Mouse (Mus musculus) retina, embryonic 14.5 days (tissue): ENCODE measurements around the gene Vmn2r11.
"Not testable (repeated sequence)": the region's sequence is repeated elsewhere in the genome, so short reads cannot be mapped to it uniquely, and the experiment has no call there.

Experiments
- DNase-seq: peaks from one replicate; pipeline ENCODE4 v3.0.0-alpha.2; 2015; ENCODE audit warnings: low spot score

Gene Vmn2r11

DNA sequence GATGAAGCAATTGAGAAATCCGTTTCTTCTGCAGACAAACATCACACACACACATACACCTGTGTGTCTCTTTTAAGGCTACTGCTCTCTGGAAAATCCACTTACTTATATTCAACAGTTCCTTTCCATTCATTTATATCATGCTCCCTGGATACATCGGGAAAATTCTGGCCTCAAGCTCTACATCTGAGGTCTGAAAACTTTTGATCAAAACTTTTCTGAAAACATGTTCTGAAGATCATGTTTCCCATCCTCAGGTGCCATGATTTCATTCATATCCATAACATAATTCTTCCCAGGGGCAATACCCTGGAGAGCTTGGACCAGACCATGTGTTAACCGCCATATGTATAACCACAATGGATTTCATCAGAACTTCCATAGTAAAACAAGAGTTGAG is at the start of gene Vmn2r11:
Vmn2r11 (minus strand) TSS at position 101 of the 400 bp plus-strand sequence.
- not testable (repeated sequence) for DNase-seq

DNA sequence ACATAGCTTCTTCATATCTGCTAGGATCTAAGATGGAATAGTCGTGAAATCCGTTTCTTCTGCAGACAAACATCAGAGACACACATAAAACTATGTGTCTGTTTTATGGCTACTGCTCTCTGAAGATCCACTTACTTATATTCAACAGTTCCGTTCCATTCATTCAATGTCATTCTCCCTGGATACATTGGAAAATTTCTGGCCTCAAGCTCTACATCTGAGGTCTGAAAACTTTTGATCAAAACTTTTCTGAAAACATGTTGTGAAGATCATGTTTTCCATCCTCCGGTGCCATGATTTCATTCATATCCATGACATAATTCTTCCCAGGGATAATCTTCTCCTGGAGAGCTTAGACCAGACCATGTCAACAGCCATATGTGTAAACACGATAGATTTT is 38.5 kb upstream of the Vmn2r11 start, which contains the start of gene Vmn2r12:
Vmn2r12 (minus strand) TSS at position 101 of the 400 bp plus-strand sequence.
- DNase-seq, result not testable (repeated sequence)

DNA sequence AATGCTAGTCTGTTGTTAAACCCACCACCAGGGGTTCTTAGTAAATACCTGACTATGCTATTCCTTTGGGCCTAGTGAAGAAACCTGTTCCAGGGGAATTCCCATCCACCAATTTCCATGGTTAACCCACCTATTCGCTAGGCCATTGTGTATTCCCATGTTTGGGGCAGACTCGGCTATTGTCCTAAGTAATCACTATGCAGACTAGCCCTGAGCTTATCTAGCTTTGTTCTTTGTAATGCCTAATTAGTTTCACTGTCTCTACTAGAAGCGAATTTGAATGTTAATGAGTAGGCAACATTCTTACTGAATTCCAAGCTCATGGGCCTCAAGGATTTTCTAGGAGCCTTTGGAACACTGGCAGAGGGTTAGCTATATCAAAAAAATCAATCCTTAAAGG is 37.1 kb upstream of the Vmn2r11 start:
- not testable (repeated sequence) for DNase-seq

GRCm38 (mm10) chr5:109072016-109072415 is 12.6 kb upstream of the Vmn2r11 start:
- DNase-seq, result not testable (repeated sequence)

GRCm38 (mm10) chr5:109055286-109055685 is 4.1 kb downstream of the Vmn2r11 start:
- DNase-seq, result no peak

DNA sequence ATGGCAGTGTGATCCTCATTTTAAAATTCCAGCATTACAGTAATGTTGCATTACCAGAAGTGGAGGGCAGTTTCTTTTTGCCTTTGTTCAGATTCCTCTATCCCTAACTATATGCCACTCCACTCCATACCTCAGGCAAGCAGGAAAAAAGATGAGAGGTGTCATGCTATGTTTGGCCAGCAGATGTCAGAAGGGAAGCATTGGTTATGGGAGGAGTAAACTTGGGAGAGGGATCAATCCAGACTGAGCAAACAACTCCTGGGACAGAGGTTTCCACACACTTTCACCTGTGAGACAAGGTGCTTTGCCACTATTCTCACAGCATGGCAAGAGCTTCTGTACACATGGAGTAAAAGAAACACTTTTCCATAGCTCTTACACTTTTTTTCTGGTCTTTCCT is 26.8 kb downstream of the Vmn2r11 start:
- no peak for DNase-seq

- DNase-seq, result not testable (repeated sequence)
Measured at GRCm38 (mm10) chr5:109006427-109006826, 52.9 kb downstream of the Vmn2r11 start, which contains the start of gene Vmn2r10. TSS of gene Vmn2r10 (minus strand) at chr5:109006527.
